Mouse (Mus musculus) frontal cortex, adult 2 months (tissue): ENCODE measurements around the gene Klhdc9. TPM values are rescaled to one million over a fixed set of nuclear protein-coding genes. Genes with fewer than 3 reads are reported as not detected.

Source experiments
- DNase-seq, 2 experiments: peaks; one replicate each; pipeline ENCODE4 v3.0.0; 2022; ENCODE audit warnings: low spot score in 1 of 2; ENCODE audit errors: extremely low spot score in 1 of 2
- polyA plus RNA-seq: library from polyadenylated mRNA; depleted of rRNA; stranded (reverse); fragments of >200 nt; gene quantifications from 2 replicates; pipeline ENCODE4 v1.2.3, GENCODE M21; 2012; rRNA removed

Gene Klhdc9
- polyA plus RNA-seq, 1 experiment: 9.0 TPM

- DNase-seq: no peak
These were observed 40.9 kb downstream of the Klhdc9 start for GRCm38 (mm10) chr1:171319748-171320147.

GRCm38 (mm10) chr1:171309321-171309720 is 51.3 kb downstream of the Klhdc9 start:
- no peak for DNase-seq

Other genes starting within 250 kb of the Klhdc9 start
- gene Cfap126, start 246.9 kb downstream of the Klhdc9 start, polyA plus RNA-seq: 1.4 and 3.8 TPM in 2 replicates
- gene Sdhc, start 210.2 kb downstream of the Klhdc9 start, polyA plus RNA-seq: 206 and 256 TPM in 2 replicates
- 1.4 and 2.2 TPM in 2 replicates for gene Mpz, start 210.1 kb downstream of the Klhdc9 start, polyA plus RNA-seq
- 514 and 520 TPM in 2 replicates for gene Pcp4l1, start 164.5 kb downstream of the Klhdc9 start, polyA plus RNA-seq
- gene Nr1i3, start 146.8 kb downstream of the Klhdc9 start, polyA plus RNA-seq: 0.10 and 0.17 TPM in 2 replicates
- gene Tomm40l, start 138.3 kb downstream of the Klhdc9 start, polyA plus RNA-seq: 75.9 and 77.3 TPM in 2 replicates
- 3.9 and 5.2 TPM in 2 replicates for gene Apoa2, start 135.7 kb downstream of the Klhdc9 start, polyA plus RNA-seq
- 37.1 and 40.6 TPM in 2 replicates for gene Fcer1g, start 126.4 kb downstream of the Klhdc9 start, polyA plus RNA-seq
- gene Adamts4, start 110.4 kb downstream of the Klhdc9 start, polyA plus RNA-seq: 10.2 and 10.9 TPM in 2 replicates
- 212 and 225 TPM in 2 replicates for gene Ndufs2, start 109.4 kb downstream of the Klhdc9 start, polyA plus RNA-seq
- gene B4galt3, start 90.5 kb downstream of the Klhdc9 start, polyA plus RNA-seq: 65.2 and 73.7 TPM in 2 replicates
- gene Ppox, start 79.6 kb downstream of the Klhdc9 start, polyA plus RNA-seq: 69.4 and 83.5 TPM in 2 replicates
- gene Usp21, start 72.8 kb downstream of the Klhdc9 start, polyA plus RNA-seq: 73.0 and 83.2 TPM in 2 replicates
- 90.5 and 94.3 TPM in 2 replicates for gene Ufc1, start 65.8 kb downstream of the Klhdc9 start, polyA plus RNA-seq
- gene Dedd, start 31.7 kb downstream of the Klhdc9 start, polyA plus RNA-seq: 54.6 and 58.1 TPM in 2 replicates
- 68.2 and 71.3 TPM in 2 replicates for gene Nit1, start 15.2 kb downstream of the Klhdc9 start, polyA plus RNA-seq
- 137 and 151 TPM in 2 replicates for gene Pfdn2, start 15.1 kb downstream of the Klhdc9 start, polyA plus RNA-seq
- gene Nectin4, start 9.3 kb upstream of the Klhdc9 start, polyA plus RNA-seq: 2.6 and 3.1 TPM in 2 replicates
- gene Arhgap30, start 28.2 kb upstream of the Klhdc9 start, polyA plus RNA-seq: 1.4 and 1.8 TPM in 2 replicates
- 105 and 119 TPM in 2 replicates for gene Usf1, start 50.5 kb upstream of the Klhdc9 start, polyA plus RNA-seq
- 4.1 and 5.0 TPM in 2 replicates for gene Tstd1, start 58.1 kb upstream of the Klhdc9 start, polyA plus RNA-seq
- 8.6 and 9.5 TPM in 2 replicates for gene F11r, start 76.7 kb upstream of the Klhdc9 start, polyA plus RNA-seq
- gene Alyref2, start 142.7 kb upstream of the Klhdc9 start, polyA plus RNA-seq: 6.4 and 7.3 TPM in 2 replicates
- not detected in 2 replicates for gene Itln1, start 174.5 kb upstream of the Klhdc9 start, polyA plus RNA-seq
- gene Cd244a, start 198.4 kb upstream of the Klhdc9 start, polyA plus RNA-seq: 0.04 TPM in 1 of 2 replicates, not detected in the other
- gene Ly9, start 246.6 kb upstream of the Klhdc9 start, polyA plus RNA-seq: 0.19 and 0.32 TPM in 2 replicates